Mouse (Mus musculus): ENCODE results near the gene Cdh24.

DNA sequence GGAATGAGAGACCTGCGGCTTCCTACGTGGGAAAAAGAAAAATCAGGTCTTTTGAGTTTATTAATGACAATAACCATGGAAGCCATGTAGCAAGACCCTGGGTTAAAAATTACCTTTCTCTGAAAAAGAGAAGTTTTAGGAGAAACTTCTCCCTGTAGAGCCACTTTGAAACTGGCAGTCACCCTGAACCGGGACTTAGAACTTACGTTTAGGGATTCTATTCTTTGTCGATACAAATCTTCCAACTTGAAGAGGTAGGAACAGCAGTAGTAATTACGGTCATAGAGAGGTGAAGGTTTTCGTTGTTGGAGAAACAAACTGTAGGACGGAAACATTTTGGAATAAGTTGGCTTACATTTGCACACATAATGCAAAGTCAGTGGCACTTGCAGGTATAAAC, 46.1 kb upstream of the Cdh24 start:
- TF ChIP-seq MYOG (IDR thresholded peaks at IDR 0.05; ENCODE audit: control insufficient read depth in 1 of 3, insufficient read depth in 1 of 3, insufficient read length in 2 of 3, low read depth in 2 of 3), result no peak
- no peak for TF ChIP-seq E2F4 (IDR thresholded peaks at IDR 0.05; ENCODE audit: insufficient read depth)
- TF ChIP-seq USF1 (IDR thresholded peaks at IDR 0.05; ENCODE audit: low read depth), result no peak
- no peak for TF ChIP-seq POLR2A (IDR thresholded peaks at IDR 0.05; ENCODE audit: insufficient read length, low read depth)
- TF ChIP-seq MAX (IDR thresholded peaks at IDR 0.05; ENCODE audit: low read depth), result no peak
- TF ChIP-seq SRF (IDR thresholded peaks at IDR 0.05; ENCODE audit: control insufficient read depth, insufficient read length, low read depth), result no peak
- no peak for TF ChIP-seq TCF12 (IDR thresholded peaks at IDR 0.05; ENCODE audit: insufficient read depth, poor library complexity, severe bottlenecking)
- no peak for TF ChIP-seq TCF3 (IDR thresholded peaks at IDR 0.05; ENCODE audit: insufficient read length, low read depth)
- TF ChIP-seq CEBPB (IDR thresholded peaks at IDR 0.05; ENCODE audit: insufficient read depth, poor library complexity, severe bottlenecking), result no peak
- TF ChIP-seq POLR2AphosphoS2 (IDR thresholded peaks at IDR 0.05; ENCODE audit: insufficient read length, low read depth), result no peak
- TF ChIP-seq MYOD1 (IDR thresholded peaks at IDR 0.05; ENCODE audit: control insufficient read depth in 1 of 3, insufficient read length in 2 of 3, low read depth in 2 of 3), result no peak
- TF ChIP-seq REST (IDR thresholded peaks at IDR 0.05; ENCODE audit: insufficient read depth, insufficient read length), result no peak
